Mouse (Mus musculus) CH12.LX (cell line): ENCODE data around the gene Zcwpw1. TPM values are rescaled to one million over a fixed set of nuclear protein-coding genes. Genes with fewer than 3 reads are reported as not detected.

Source experiments
- DNase-seq: peaks from one replicate; pipeline ENCODE4 v3.0.0-alpha.2; 2013; ENCODE audit errors: extremely low read depth
- H3K27ac ChIP-seq: 2 replicates; pipeline ENCODE4 v1.5.1; 2012; ENCODE audit warnings: low read depth, mild to moderate bottlenecking, control low read depth, moderate library complexity; ENCODE audit not compliant: insufficient read depth
- H3K27me3 ChIP-seq: replicated peaks from 2 replicates; pipeline ENCODE3; 2012; ENCODE audit warnings: inconsistent platforms
- H3K36me3 ChIP-seq, 2 experiments: replicated peaks in 1 of 2; 2 replicates each; pipeline versions ENCODE3 to v1.6.1; 2012; ENCODE audit warnings: inconsistent platforms in 1 of 2, low read length in 1 of 2, mild to moderate bottlenecking in 1 of 2, mixed read lengths in 1 of 2, moderate library complexity in 1 of 2; ENCODE audit not compliant: control insufficient read depth in 1 of 2, insufficient read depth in 1 of 2
- H3K4me1 ChIP-seq, 2 experiments: 2 replicates each; pipeline ENCODE4 v1.6.1; 2012; ENCODE audit warnings: inconsistent platforms in 1 of 2, moderate library complexity in 1 of 2; ENCODE audit not compliant: insufficient read depth in 2 of 2, control insufficient read depth in 1 of 2
- H3K4me2 ChIP-seq: 2 replicates; pipeline ENCODE4 v1.6.1; 2012; ENCODE audit warnings: low read depth, mild to moderate bottlenecking, control low read depth; ENCODE audit not compliant: poor library complexity, insufficient read depth, severe bottlenecking
- H3K4me3 ChIP-seq, 3 experiments: fragments of 150-350 bp in 1 of 3; sonication (generic) in 1 of 3; replicated peaks in 1 of 3; 2 replicates each; pipeline versions ENCODE3 to v1.5.1; 2011 to 2012; ENCODE audit warnings: low read depth in 2 of 3, low read length in 2 of 3, mild to moderate bottlenecking in 2 of 3, moderate library complexity in 2 of 3, control low read depth in 1 of 3, improper control_type of control experiment in 1 of 3, inconsistent platforms in 1 of 3, mixed read lengths in 1 of 3; ENCODE audit not compliant: poor library complexity in 1 of 3
- H3K79me2 ChIP-seq: replicated peaks from 2 replicates; pipeline ENCODE4 v1.6.1; 2012; ENCODE audit warnings: mild to moderate bottlenecking, moderate library complexity; ENCODE audit not compliant: control insufficient read depth, poor library complexity, insufficient read depth, severe bottlenecking; ENCODE audit errors: extremely low read depth
- H3K9ac ChIP-seq: 2 replicates; pipeline ENCODE4 v1.6.1; 2012; ENCODE audit warnings: low read depth, mild to moderate bottlenecking, control low read depth, moderate library complexity; ENCODE audit not compliant: insufficient read depth
- H3K9me3 ChIP-seq: replicated peaks from 2 replicates; pipeline ENCODE3; 2012; ENCODE audit warnings: low read length, inconsistent platforms, mixed read lengths
- BHLHE40 ChIP-seq: IDR thresholded peaks from 2 replicates; pipeline ENCODE4 v1.6.1; 2011; ENCODE audit warnings: mild to moderate bottlenecking, low read depth, low read length, improper control_type of control experiment
- CHD1 ChIP-seq: IDR thresholded peaks from 2 replicates; pipeline ENCODE4 v1.6.1; 2012; ENCODE audit warnings: low read depth, low read length, improper control_type of control experiment, inconsistent platforms
- CHD2 ChIP-seq: IDR thresholded peaks from 2 replicates; pipeline ENCODE4 v1.6.1; 2011; ENCODE audit warnings: low read length, improper control_type of control experiment
- CTCF ChIP-seq, 2 experiments: IDR thresholded peaks in 1 of 2; conservative IDR thresholded peaks in 1 of 2; 2 replicates each; pipeline ENCODE4 v1.5.1; 2011 to 2012; ENCODE audit warnings: low read depth in 2 of 2, low read length in 2 of 2, improper control_type of control experiment in 1 of 2, inconsistent platforms in 1 of 2, mild to moderate bottlenecking in 1 of 2, moderate library complexity in 1 of 2
- E2F4 ChIP-seq: IDR thresholded peaks from 2 replicates; pipeline ENCODE4 v1.6.1; 2011; ENCODE audit warnings: low read depth, low read length, improper control_type of control experiment; ENCODE audit not compliant: insufficient replicate concordance
- ELF1 ChIP-seq: IDR thresholded peaks from 2 replicates; pipeline ENCODE4 v1.6.1; 2014; ENCODE audit warnings: low read depth, mild to moderate bottlenecking, inconsistent platforms, low read length, improper control_type of control experiment
- EP300 ChIP-seq: IDR thresholded peaks from 2 replicates; pipeline ENCODE4 v1.6.1; 2011; ENCODE audit warnings: low read length, improper control_type of control experiment
- ETS1 ChIP-seq: conservative IDR thresholded peaks from 2 replicates; pipeline ENCODE4 v1.6.1; 2012; ENCODE audit warnings: low read depth, mild to moderate bottlenecking, inconsistent platforms, low read length, improper control_type of control experiment, moderate library complexity
- GABPA ChIP-seq: IDR thresholded peaks from 2 replicates; pipeline ENCODE4 v1.6.1; 2012; ENCODE audit warnings: low read depth, low read length, improper control_type of control experiment, inconsistent platforms; ENCODE audit not compliant: insufficient replicate concordance
- HCFC1 ChIP-seq: IDR thresholded peaks from 2 replicates; pipeline ENCODE4 v1.6.1; 2012; ENCODE audit warnings: low read depth, mild to moderate bottlenecking, inconsistent platforms, low read length, improper control_type of control experiment
- IRF4 ChIP-seq: IDR thresholded peaks from 2 replicates; pipeline ENCODE4 v1.6.1; 2014; ENCODE audit warnings: low read depth, mild to moderate bottlenecking, inconsistent platforms, low read length, improper control_type of control experiment
- JUN ChIP-seq: IDR thresholded peaks from 2 replicates; pipeline ENCODE4 v1.6.1; 2011; ENCODE audit warnings: low read depth, mild to moderate bottlenecking, low read length, improper control_type of control experiment, moderate library complexity; ENCODE audit not compliant: insufficient read depth
- JUND ChIP-seq: conservative IDR thresholded peaks from 2 replicates; pipeline ENCODE4 v1.6.1; 2011; ENCODE audit warnings: low read depth, low read length, improper control_type of control experiment
- KAT2A ChIP-seq: IDR thresholded peaks from 2 replicates; pipeline ENCODE4 v1.6.1; 2012; ENCODE audit warnings: low read length, improper control_type of control experiment, inconsistent platforms; ENCODE audit not compliant: insufficient replicate concordance
- MAFK ChIP-seq: IDR thresholded peaks from 2 replicates; pipeline ENCODE4 v1.6.1; 2011; ENCODE audit warnings: low read length, improper control_type of control experiment; ENCODE audit not compliant: insufficient replicate concordance
- MAX ChIP-seq: IDR thresholded peaks from 2 replicates; pipeline ENCODE4 v1.6.1; 2011; ENCODE audit warnings: low read length, improper control_type of control experiment
- MEF2A ChIP-seq: IDR thresholded peaks from 2 replicates; pipeline ENCODE4 v1.6.1; 2014; ENCODE audit warnings: low read depth, mild to moderate bottlenecking, inconsistent platforms, low read length, improper control_type of control experiment, borderline replicate concordance
- MYC ChIP-seq: IDR thresholded peaks from 2 replicates; pipeline ENCODE4 v1.6.1; 2011; ENCODE audit warnings: low read depth, mild to moderate bottlenecking, improper control_type of control experiment, low read length
- NELFE ChIP-seq: IDR thresholded peaks from 2 replicates; pipeline ENCODE4 v1.6.1; 2011; ENCODE audit warnings: low read depth, low read length, improper control_type of control experiment
- PAX5 ChIP-seq: IDR thresholded peaks from 2 replicates; pipeline ENCODE4 v1.6.1; 2012; ENCODE audit warnings: low read length, inconsistent platforms, mixed read lengths
- POLR2A ChIP-seq: IDR thresholded peaks from 2 replicates; pipeline ENCODE4 v1.6.1; 2011; ENCODE audit warnings: low read depth, mild to moderate bottlenecking, improper control_type of control experiment, low read length
- POLR2AphosphoS2 ChIP-seq: IDR thresholded peaks from 2 replicates; pipeline ENCODE4 v1.6.1; 2011; ENCODE audit warnings: low read depth, low read length, improper control_type of control experiment
- RAD21 ChIP-seq: IDR thresholded peaks from 2 replicates; pipeline ENCODE4 v1.6.1; 2011; ENCODE audit warnings: low read depth, mild to moderate bottlenecking, low read length, improper control_type of control experiment, moderate library complexity
- RCOR1 ChIP-seq: conservative IDR thresholded peaks from 2 replicates; pipeline ENCODE4 v1.6.1; 2012; ENCODE audit warnings: low read depth, mild to moderate bottlenecking, inconsistent platforms, low read length, improper control_type of control experiment
- SIN3A ChIP-seq: IDR thresholded peaks from 2 replicates; pipeline ENCODE4 v1.6.1; 2012; ENCODE audit warnings: low read length, improper control_type of control experiment, inconsistent platforms
- TCF12 ChIP-seq: IDR thresholded peaks from 2 replicates; pipeline ENCODE4 v1.6.1; 2014; ENCODE audit warnings: low read depth, mild to moderate bottlenecking, inconsistent platforms, low read length, improper control_type of control experiment
- UBTF ChIP-seq: IDR thresholded peaks from 2 replicates; pipeline ENCODE4 v1.6.1; 2012; ENCODE audit warnings: low read depth, mild to moderate bottlenecking, inconsistent platforms, low read length, improper control_type of control experiment, moderate library complexity
- USF1 ChIP-seq: IDR thresholded peaks from 2 replicates; pipeline ENCODE4 v1.6.1; 2014; ENCODE audit warnings: low read depth, mild to moderate bottlenecking, inconsistent platforms, low read length, improper control_type of control experiment
- USF2 ChIP-seq: conservative IDR thresholded peaks from 2 replicates; pipeline ENCODE4 v1.6.1; 2011; ENCODE audit warnings: low read depth, low read length, improper control_type of control experiment
- ZKSCAN1 ChIP-seq: IDR thresholded peaks from 2 replicates; pipeline ENCODE4 v1.6.1; 2012; ENCODE audit warnings: low read depth, inconsistent platforms, low read length, improper control_type of control experiment, borderline replicate concordance
- ZMIZ1 ChIP-seq: IDR thresholded peaks from 2 replicates; pipeline ENCODE4 v1.6.1; 2012; ENCODE audit warnings: low read depth, mild to moderate bottlenecking, inconsistent platforms, low read length, improper control_type of control experiment
- ZNF384 ChIP-seq: IDR thresholded peaks from 2 replicates; pipeline ENCODE4 v1.6.1; 2012; ENCODE audit warnings: low read depth, low read length, improper control_type of control experiment, inconsistent platforms
- dilution Hi-C: fragments of 300-500 bp; cut with MboI; formaldehyde crosslinking; loops from 2 replicates; pipeline ENCODE4 v1.14.3; 2020; ENCODE audit warnings: low sequenced_read_pairs; ENCODE audit not compliant: extremely low pct_unique_long_range_greater_than_20kb, extremely low pct_ligation_motif_present
- in situ Hi-C: fragments of 300-500 bp; cut with MboI; formaldehyde crosslinking; loops from 3 replicates; pipeline ENCODE4 v1.14.3; 2019; ENCODE audit warnings: low sequenced_read_pairs, low pct_ligation_motif_present, low pct_unique_long_range_greater_than_20kb, mixed read lengths
- polyA plus RNA-seq: library from polyadenylated mRNA; unstranded; fragments of >175 nt; gene quantifications from 2 replicates; pipeline ENCODE4 v1.2.1, GENCODE M21; 2012; ENCODE audit warnings: low read depth; ENCODE audit not compliant: insufficient read length
- total RNA-seq, 2 experiments: library from RNA; depleted of rRNA; stranded (reverse); fragments of 300-350 nt in 1 of 2; fragments of >200 nt in 1 of 2; gene quantifications; 2 replicates each; pipeline ENCODE4 v1.2.3; 2012 to 2014

Zcwpw1 gene
- total and polyA plus RNA-seq, 3 experiments: 1.3 to 3.0 (median 2.8) TPM

GRCm38 (mm10) chr5:137817466-137818222, 30.0 kb downstream of the Zcwpw1 start:
- peaks cover 11 to 32% of the 10 kb centered on the region in 2 experiments for H3K4me1 ChIP-seq
- H3K36me3 ChIP-seq: no peaks in the 10 kb centered on the region
- in situ Hi-C loops: no loop called here
- H3K4me3 ChIP-seq: no peak overlapping the region
- H3K27me3 ChIP-seq: no peaks in the 10 kb centered on the region
- H3K79me2 ChIP-seq: no peaks in the 10 kb centered on the region
- H3K9ac ChIP-seq: no peak overlapping the region
- no peak overlapping the region for H3K27ac ChIP-seq
- H3K9me3 ChIP-seq: peaks cover 3% of the 10 kb centered on the region
- dilution Hi-C loops: no loop called here
- peak; percentile 53 for DNase-seq
- H3K4me2 ChIP-seq: no peak overlapping the region
- TF ChIP-seq JUND (0 out of 2 replicates have a peak, but pooled peaks have one; percentile 13), KAT2A (no peak), GABPA (no peak), USF1 (no peak), E2F4 (no peak), MYC (no peak), EP300 (0 out of 2 replicates have a peak, but pooled peaks have one; percentile 29), HCFC1 (no peak), POLR2AphosphoS2 (no peak), MEF2A (no peak), MAFK (no peak), RCOR1 (no peak), IRF4 (peak; percentile 8; the same call in 1 of the 2 replicates), ZNF384 (no peak), NELFE (no peak), CHD1 (no peak), UBTF (no peak), MAX (no peak), ZKSCAN1 (no peak), POLR2A (no peak), USF2 (no peak), CHD2 (peak; percentile 61), PAX5 (no peak), SIN3A (no peak), ZMIZ1 (no peak), CTCF (conservative IDR thresholded peaks at IDR 0.05 in 1 of 2, IDR thresholded peaks at IDR 0.05 in 1 of 2; ENCODE audit: low read depth in 2 of 2, low read length in 2 of 2) (no peak), RAD21 (no peak), ETS1 (no peak; the same call in 1 of the 2 replicates), BHLHE40 (no peak), JUN (no peak), TCF12 (no peak; the same call in 1 of the 2 replicates), ELF1 (no peak)
